Mouse (Mus musculus): ENCODE measurements around the gene Pnmt.

The Pnmt gene

GRCm38 (mm10) chr11:98385638-98386585, at the start of gene Pnmt:
Gene Pnmt, plus strand, starts transcription at chr11:98386450.
- DNase-seq (ENCODE audit: low spot score), result no peak

- DNase-seq (ENCODE audit: low spot score), result no peak
Observed at GRCm38 (mm10) chr11:98338507-98338961, 47.7 kb upstream of the Pnmt start.

DNA sequence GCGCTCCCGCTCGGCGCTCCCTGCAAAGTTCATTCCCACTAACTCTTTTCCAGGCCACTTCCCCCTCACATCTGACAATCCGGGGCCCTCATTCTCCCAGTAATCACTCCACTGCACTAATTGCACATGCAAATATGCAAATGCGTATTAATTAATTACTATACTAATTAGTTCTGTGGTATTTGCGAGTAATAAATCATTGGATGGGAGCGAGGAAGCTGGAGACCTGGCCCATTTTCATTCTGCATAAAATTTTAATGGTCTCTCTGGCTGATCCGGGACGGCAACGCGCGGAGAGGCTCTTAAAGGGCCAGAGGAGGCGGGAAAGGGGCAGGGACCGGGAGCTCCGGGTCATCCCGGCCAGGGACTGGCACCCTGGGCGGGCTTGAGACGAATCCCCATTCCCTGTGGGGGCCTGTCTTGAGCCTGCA, 47.2 kb upstream of the Pnmt start:
- DNase-seq (ENCODE audit: low spot score), result no peak

DNA sequence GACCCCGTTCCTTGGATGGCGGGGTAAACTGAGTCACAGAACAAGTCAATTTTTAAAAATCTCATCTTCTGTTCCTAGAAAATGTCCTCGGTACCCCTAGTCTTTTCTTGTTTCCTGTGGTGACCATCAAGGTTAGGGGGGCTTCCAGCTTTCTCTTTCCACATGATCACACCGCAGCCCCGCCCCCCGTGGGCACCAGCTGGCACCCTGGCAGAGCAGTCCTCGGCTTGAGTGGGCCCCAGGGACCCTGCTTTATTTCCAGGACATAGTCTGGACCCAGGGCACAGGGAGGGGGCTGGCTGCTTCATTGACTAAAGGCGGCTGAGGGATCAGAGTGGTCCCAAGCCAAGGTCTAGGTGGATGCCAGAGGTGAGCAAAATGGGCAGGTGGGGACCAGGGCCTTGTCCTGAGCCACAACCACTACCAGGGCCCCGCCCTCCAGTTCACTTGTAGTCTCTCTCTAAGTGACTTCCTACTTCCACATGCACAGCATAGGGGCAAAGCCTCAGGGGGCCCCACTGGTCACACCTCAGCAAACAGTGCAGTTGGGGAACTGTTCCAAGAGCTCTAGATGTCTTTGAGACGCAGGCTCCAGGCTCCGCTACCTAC, 46.5 kb upstream of the Pnmt start:
- DNase-seq (ENCODE audit: low spot score), result no peak

GRCm38 (mm10) chr11:98340597-98340996, 45.7 kb upstream of the Pnmt start:
- DNase-seq (ENCODE audit: low spot score), result no peak

DNA sequence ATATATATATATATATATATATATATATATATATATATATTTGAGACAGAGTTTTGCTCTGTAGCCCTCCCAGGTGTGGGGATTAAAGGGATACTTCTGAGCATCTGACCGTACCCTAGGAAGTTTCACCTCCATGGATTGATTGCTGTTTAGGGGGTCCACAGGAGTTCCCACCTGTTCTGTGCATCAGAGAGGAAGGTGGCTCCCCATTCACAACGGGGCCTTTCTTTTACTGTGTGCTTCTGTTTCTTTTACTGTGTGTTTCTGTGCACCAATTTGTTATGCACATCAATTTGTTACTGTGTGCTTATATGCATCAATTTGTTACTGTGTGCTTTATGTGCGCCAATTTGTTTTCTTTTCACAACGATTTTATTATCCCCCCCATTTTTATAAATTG, 45.1 kb upstream of the Pnmt start:
- DNase-seq (ENCODE audit: low spot score), result no peak

DNA sequence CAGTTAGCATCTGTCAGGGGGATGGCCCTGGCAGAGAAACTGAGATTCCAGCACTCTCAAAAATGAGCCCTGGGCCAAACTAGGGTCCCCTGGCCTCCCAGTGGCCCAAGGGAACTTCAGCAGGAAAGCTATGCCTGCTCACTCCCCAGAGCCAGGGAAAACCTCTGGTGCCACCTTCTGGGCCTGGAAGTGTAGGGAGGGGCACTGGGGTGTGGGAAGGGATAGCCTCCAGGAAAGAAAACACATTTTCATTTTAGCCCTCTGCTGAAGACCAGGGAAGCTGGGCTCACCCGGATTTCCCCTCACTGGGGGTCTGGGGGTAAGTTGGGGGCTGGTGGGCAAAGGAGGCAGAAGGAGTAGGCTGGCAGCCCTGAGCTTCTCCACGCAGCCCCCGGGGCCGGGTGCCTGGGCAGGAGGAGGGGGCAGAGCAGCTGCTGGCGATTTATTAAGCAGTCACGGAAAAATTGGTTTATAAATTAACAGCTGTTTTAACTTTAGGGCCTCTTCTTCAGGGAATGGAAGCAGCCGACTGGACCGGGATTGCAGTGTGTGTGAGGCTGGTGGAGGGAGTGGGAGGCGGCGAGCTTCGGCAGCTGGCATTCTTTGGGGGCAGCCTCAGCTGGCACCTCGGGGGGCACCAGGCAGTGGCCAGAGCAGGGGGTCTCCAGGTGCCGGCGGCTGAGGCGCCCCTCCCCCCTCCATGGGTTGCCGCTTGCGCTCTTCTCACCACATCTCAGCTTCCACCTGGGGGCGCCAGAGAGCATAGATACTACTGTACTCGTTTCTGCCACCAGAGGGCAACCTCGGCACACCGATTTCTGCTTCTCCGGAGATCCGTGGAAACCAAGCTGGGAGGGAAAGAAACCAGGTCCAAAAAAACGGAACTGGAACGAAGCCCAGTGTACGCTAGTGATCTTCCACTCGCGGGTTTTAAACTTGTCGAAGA, 44.0 kb upstream of the Pnmt start:
- DNase-seq (ENCODE audit: low spot score), result peak; percentile 87

DNA sequence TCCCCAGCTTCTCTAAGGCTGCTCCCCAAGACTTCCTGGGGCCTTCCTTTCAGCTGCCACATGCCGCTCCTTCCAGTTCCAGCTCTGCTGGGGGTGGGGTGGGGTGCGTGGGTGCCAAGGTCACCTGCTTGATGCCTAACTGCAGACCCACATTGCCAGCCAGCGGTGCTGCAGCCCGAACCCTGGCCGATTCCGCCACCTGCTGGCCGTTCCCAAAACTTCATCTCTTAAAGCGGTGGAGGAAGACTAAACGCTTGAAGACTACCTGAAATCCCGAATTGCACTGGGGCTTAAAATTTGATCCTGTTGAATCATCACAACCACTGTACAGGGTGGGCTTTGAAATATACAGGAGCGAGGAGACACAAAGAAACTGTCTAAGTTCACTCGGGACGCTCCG, 41.0 kb upstream of the Pnmt start:
- peak; percentile 53 for DNase-seq (ENCODE audit: low spot score)

GRCm38 (mm10) chr11:98346168-98346567, 40.1 kb upstream of the Pnmt start:
- DNase-seq (ENCODE audit: low spot score), result no peak

DNA sequence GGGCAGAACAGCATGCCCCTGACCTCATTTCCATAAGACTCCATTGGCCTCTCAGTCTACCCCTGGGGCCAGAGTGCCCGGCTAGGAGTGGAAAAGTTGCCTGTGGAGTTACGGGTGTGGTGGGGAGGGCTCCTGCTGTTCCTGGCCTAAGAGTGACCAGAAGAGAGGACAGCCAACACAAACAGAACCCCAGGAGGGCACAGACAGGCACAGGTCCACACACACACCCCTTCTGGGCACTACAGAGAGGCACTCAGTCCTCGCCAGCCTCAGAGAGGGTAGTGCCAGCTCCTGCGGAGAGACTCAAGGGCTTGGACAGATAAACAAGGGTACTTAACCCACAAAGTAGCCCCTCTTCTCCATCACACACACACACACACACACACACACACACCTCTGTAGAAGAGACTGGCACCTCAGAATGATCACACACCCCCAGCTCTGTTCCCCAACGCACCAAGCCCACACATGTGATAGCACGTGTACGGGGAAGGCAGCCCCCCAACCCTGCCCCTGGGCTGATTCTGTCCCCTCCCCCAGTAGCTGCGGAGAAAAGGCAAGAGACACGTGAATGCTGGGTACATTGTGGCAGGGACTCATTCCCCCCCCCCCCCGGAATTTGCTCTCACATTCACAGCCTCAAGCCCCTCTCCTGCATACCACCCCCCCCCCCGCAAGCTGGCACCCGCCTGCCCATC, 38.7 kb upstream of the Pnmt start:
- DNase-seq (ENCODE audit: low spot score), result no peak

DNA sequence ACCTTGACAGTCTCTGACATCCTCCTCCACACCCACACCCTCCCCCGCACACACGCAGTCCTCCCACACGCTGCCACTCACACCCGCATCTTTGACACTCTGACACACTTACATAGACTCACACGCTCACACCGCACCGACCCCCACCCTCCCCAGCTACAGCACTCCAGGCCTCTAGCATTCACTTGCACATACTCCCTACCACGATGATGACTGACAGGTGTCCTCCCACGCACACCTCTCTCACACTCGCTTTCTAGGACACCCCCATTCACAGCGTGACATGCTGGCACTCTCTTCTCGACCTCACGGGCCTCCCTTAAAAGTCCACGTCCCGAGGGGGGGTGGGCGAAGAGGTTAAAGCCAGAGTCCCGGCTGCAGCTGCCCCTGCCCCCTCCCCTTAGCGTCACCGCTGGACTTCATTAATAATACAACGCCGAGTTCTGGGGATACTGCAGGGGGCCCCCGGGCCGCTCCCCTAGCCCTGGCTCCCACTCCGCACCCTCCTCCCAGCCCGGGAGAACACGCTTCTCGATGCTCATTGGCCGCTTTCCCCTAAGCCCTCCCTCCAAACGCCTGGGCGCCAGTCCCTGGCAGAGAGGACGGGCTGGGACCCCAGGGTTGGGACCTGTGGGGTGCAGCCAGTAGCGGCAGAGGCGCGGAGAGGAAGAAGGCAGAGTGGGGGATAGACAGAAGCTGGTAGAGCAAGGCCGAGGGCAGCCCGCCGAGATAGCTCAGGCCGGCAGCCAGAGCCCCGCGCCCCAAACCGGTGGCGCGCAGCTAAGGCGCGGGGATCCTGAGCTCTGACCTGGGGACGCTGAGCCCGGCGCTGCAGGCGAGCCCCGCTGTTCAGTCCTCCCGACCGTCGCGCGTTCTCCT, 37.9 kb upstream of the Pnmt start, which contains the start of gene Ppp1r1b:
Gene Ppp1r1b (plus strand): TSS at position 322 of the 879 bp plus-strand sequence.
- DNase-seq (ENCODE audit: low spot score), result no peak

GRCm38 (mm10) chr11:98349308-98349707, 36.9 kb upstream of the Pnmt start:
- DNase-seq (ENCODE audit: low spot score), result no peak

DNA sequence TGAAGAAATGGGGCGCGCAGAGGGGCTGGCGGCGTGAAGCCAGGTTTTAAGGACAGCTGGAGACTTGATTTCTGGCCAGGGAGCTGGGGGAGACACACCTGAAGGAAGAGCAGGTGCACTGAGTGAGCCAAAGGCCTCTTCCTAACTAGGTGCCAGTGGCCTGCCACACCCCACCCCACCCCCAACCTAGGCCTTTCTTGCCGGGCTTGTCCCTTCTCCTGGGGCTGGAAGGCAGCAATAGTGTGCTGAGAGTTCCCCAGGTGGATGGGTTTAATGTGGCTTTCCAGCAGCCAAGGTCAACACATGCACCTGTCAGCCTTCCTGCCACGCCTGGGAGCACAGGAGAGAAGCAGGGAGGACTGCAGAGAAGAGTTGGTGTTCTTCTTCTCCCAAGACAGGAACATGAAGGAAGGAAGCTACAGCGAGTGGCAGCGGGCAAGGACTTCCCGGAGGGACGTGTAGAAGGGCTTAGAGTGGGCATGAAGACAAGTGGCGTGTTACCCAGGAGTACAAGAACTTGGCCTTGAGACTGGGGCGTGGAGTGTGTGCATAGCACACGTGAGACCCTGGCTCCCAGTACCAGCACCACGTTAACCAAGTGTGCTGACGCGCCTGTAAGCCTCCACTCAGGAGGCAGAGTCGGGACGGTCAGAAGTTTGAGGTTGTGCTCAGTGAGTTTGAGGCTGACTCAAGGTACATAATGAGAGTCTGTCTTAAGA, 33.8 kb upstream of the Pnmt start:
- no peak for DNase-seq (ENCODE audit: low spot score)

- no peak for DNase-seq (ENCODE audit: low spot score)
Observed at GRCm38 (mm10) chr11:98353651-98354211, 32.5 kb upstream of the Pnmt start.

DNA sequence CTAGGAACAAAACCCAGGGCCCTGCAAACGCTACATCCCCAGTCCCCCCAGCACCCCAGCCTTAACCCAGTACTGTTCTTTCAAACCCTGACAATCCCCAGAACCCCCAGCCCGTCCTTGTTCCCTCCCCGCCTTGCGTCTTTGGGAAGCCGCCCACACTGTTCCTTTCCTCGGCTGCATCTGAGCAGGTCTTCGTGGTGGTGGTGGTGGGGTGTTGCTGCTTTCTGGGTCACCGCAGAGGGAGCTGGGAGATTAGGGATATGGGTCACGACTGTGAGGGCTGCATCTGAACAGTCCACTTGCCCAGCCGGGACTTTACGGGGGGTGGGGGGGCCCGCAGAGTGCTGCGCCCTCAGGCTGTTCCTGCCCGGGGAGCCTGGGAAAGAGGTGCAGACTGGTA, 31.8 kb upstream of the Pnmt start:
- DNase-seq (ENCODE audit: low spot score), result no peak

DNA sequence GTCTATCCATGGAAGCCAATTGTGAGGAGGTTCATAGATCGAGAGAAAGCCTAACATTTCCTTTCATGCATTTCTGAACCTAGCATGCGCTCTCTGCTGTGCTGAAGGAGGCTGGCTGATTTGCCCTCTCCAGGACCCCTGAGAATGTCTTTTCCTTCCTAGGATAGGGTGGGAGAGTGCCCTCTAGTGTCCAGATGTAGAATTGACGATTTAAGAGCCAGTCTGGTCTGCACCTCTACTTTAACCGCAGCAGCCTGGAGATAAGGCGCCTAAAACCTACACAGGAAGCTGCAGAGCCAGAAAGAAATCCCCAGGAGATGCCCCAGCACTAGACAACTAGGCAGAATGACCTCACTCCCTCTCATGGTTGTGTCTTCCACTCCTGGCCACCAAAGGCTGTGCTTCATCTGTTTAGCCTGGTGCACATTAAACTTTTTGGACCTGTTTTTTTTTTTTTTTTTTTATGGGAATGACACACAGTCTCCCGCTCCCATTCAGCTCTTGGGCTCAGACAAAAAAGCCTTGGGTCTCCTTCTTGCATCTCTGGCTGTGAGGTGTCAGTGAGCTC, 30.4 kb upstream of the Pnmt start:
- DNase-seq (ENCODE audit: low spot score), result peak; percentile 19

- no peak for DNase-seq (ENCODE audit: low spot score)
Observed at GRCm38 (mm10) chr11:98356625-98357394, 29.4 kb upstream of the Pnmt start.
